Mouse (Mus musculus): ENCODE data around the gene Zfp300.

The Zfp300 gene

DNA sequence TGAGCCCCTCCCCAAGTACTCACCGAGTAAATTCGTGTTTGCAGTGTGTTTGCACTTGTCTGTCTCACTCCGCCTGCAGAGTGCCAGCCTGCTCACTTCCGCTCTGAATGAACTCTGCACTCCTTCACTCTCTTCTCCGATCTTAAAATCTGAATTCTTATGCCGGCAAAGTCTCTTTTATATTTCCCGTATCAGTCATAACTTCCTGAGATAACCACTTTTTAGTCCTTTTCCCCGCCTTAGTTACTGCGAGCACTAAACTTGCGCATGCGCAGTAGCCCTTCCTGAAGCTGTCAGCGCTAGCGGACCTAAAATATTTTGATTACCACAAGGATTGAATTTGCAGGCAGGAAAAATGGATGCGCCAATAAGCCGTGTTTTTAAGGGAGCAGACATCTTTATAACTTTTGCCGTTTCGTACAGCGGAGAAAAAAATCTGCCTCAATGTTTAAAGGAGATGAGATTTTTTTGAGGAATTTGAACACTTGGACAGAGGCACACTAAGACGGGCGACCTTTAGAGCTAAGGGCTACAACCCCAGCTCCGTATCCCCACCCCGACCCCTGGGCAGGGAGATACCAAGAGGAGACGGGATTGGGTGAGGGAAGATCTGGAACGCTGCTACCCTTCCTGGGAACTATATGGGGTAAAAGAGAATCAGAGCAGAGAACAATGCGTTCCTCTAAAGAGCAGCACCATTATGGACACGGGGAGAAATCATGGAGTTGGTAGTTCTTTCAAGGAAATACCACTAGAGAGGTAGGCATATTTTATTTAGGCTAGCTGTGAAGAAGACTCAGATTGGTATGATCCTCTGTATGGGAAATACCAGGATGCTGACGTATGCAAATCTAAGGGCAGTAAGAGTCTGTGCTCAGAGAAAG lies at the start of gene Zfp300:
Gene Zfp300 (minus strand): TSS at position 545 of the 884 bp plus-strand sequence.
- DNase-seq = peak; percentile 67

DNA sequence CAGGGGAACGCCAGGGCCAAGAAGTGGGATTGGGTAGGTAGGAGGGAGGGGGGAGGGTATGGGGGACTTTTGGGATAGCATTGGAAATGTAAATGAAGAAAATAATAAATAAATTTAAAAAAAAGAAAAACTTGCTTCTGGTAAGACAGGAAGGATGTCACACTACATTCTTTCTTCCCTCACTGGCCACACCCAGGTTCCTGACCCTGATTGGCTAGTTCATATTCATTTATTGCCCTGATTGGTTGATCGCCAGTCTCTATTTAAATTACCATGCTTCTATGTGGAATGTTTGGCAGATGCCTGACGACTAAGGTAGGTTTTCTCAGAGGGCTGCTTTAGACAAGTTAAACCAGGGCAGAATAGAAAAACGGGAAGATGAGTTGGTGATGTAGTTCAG lies 26.2 kb upstream of the Zfp300 start, which contains the start of gene Ssxa1:
Gene Ssxa1 (plus strand): TSS at position 301 of the 400 bp plus-strand sequence.
- DNase-seq = no peak

DNA sequence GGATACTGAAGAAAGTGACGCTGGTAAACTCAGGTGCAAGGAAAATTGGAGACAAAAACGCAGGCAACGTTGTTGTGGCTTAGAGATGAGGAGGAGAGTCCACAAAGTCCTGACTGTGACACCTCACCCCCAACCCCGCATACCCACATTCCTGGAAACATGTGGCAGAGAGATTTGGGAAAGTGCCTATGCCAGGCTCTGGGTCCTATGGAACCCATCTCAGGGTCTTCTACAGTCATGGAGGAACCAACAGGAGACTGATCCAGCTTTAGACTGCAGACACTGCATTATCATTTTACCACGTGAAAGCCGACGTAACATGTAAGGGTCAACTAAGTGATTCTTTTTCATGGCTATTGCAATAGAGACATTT lies 526 bp upstream of the Zfp300 start:
- no peak for DNase-seq

DNA sequence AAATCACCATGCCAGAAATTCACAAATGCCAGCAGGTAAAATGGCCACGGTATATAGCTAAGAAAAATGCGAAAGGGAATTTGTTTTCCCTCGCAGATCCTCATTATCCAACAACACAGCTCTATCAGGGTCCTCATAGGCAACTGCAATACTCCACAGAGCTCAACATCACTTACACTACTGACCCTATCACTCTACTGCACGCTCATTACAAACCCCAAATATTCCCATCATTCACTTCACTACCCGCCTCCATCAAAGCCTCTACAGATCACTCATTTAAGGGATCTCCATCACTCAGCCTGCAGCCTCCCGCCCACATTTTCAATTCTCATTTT lies 713 bp downstream of the Zfp300 start:
- DNase-seq = no peak

DNA sequence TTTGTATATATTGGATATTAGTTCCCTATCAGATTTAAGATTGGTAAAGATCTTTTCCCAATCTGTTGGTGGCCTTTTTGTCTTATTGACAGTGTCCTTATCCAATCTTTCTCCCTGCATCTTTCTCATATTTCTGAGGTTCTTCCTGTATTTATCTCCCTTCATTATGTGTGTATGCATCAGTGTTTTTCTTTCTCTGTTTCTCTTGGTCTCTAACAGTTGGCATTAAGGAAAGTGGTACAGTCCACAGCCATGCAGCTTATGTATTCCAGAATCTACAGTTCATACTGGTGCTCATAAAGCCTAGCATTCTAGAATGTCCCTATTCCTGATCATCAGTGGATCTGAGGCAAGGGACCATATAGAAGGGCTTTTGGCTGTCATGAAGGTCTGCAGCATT lies 21.2 kb downstream of the Zfp300 start, which contains the start of gene Spaca5:
Gene Spaca5 (plus strand): TSS at position 301 of the 400 bp plus-strand sequence.
- DNase-seq = no peak

DNA sequence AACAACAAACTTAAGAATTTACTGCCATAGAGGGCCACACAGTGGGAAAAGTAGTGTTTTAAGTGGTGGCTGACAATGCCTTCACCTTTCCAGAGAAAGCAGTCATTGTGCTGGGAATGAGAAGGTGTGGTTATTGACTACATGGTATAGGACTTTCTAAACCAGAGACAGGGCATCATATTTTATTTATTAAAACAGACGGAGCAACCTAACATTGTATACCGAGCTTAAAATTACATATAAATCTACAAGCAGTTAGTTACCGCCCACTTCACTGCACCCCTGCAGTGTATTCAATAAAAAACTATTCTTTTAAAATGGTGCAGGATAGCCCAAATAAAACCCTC lies 26.8 kb downstream of the Zfp300 start:
- no peak for DNase-seq

DNA sequence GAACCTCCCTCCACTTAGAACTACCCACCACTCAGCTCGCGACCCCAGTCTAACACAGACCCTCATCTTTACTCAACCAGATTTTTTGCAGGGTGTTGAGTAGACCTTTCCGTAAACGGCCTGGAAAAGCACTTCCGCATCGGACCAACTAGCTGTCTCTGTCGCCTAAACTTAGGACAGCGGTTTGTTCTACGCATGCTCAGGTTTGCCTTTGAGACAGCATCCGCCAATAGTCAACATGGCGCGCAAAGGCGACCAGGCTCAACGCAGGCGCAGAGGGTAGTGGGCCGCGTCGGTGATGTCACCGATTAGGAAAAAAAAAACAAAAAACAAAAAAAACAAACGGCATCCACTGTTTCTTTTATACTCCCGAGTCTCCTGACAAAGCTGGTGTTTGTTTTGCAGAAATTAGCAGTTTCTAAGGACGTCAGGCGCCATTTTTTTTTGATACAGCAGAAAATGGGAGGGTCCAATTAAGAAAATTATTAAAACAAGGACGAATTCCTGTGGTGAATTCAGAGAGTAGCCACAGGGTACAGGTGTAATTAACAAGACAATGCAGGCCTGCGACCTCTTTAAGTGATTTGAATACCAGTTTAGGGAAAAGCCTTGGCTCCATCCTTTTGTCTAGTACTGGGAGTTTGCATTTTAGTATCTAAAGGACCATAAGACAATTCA lies 27.3 kb downstream of the Zfp300 start, which contains the start of gene Zfp182:
Gene Zfp182 (minus strand): TSS at position 451 of the 678 bp plus-strand sequence.
- DNase-seq = peak; percentile 79

DNA sequence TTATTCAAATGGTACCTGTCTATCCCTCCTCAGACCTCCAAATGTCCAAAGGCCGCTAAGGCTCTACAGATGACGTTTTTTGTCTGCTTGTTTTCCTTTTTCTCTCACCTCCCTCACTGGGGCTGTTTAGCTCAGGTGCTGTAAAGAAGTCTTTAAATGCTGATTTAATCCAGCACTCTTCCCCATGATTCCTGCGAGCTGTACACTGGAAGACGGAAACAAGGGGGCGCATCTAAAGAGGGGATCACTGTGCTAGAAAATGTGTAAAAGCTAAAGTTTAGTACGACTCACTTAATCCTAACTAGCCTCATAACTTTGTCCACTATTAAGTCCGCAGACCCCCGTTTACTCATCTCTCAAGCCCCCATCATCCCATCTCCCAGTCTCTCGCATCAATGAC lies 27.9 kb downstream of the Zfp300 start:
- no peak for DNase-seq

Data from liver (tissue).